Mouse (Mus musculus) thymus, adult 2 months (tissue): ENCODE measurements around the gene Slc10a1.

Source experiments
- CTCF ChIP-seq: fragments of 200-500 bp; IDR thresholded peaks from 2 replicates; pipeline ENCODE4 v1.5.1; 2012; ENCODE audit warnings: mild to moderate bottlenecking, control low read depth, low read length, moderate library complexity, borderline replicate concordance; ENCODE audit not compliant: control insufficient read depth, poor library complexity, insufficient read depth; ENCODE audit errors: extremely low read depth
- POLR2A ChIP-seq: fragments of 200-500 bp; IDR thresholded peaks from 2 replicates; pipeline ENCODE4 v1.6.1; 2012; ENCODE audit warnings: mild to moderate bottlenecking, low read length, control low read depth, moderate library complexity; ENCODE audit not compliant: control insufficient read depth, poor library complexity, insufficient read depth; ENCODE audit errors: extremely low read depth

DNA sequence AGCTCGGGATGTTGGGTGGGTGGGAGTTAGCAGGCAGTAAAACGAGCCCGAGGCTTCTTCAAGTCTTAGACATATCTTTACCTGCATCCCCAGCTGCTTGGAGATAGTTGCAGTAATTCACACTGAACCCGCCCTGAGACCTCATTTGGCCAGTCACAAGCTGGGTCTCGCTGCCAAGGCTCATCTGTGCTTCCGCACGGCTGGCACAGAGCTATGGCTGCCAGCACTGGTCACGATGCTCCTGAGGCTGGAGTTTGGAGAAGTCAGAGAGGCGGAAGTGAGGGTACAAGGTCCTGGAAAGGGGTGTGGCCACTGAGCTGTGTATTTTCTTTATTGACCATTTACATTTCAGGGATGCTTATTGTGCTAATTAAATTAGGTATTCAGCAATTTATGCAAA is 15.2 kb upstream of the Slc10a1 start:
- no peak for TF ChIP-seq CTCF
- TF ChIP-seq POLR2A: no peak
